Mouse (Mus musculus) layer of hippocampus, postnatal 10 days (tissue): Measurements from ENCODE around the gene Cd151. TPM values are rescaled to one million over a fixed set of nuclear protein-coding genes. Genes with fewer than 3 reads are reported as not detected.

ENCODE experiments used
- total RNA-seq, 2 experiments: library from RNA; stranded (reverse); gene quantifications; 2 replicates each; pipeline ENCODE4 v1.2.3; 2021

Cd151 gene
- total RNA-seq, 2 experiments from 2014 or later, result 38.7 to 39.9 TPM

Other genes starting within 250 kb of the Cd151 start
- 10 to 100 TPM; 71.6 to 72.7 TPM for gene Phrf1, start 238.6 kb upstream of the Cd151 start, total RNA-seq
- under 1 TPM; 0.29 to 0.64 TPM for gene Irf7, start 200.9 kb upstream of the Cd151 start, total RNA-seq
- not detected for gene Cdhr5, start 190.6 kb upstream of the Cd151 start, total RNA-seq
- gene Sct, start 188.3 kb upstream of the Cd151 start, total RNA-seq, result under 1 TPM in 1 of 2 experiments, not detected in 1; 0.76 TPM
- gene Drd4, start 175.4 kb upstream of the Cd151 start, total RNA-seq, result under 1 TPM; 0.45 to 0.55 TPM
- 100 to 1,000 TPM; 220 to 227 TPM for gene Deaf1, start 139.7 kb upstream of the Cd151 start, total RNA-seq
- gene Tmem80, start 139.7 kb upstream of the Cd151 start, total RNA-seq, result 10 to 100 TPM; 25.7 to 29.8 TPM
- 1 to 10 TPM; 2.3 to 2.4 TPM for gene Eps8l2, start 128.5 kb upstream of the Cd151 start, total RNA-seq
- 100 to 1,000 TPM; 115 to 126 TPM for gene Taldo1, start 75.2 kb upstream of the Cd151 start, total RNA-seq
- 10 to 100 TPM; 34.4 to 39.3 TPM for gene Gatd1, start 53.3 kb upstream of the Cd151 start, total RNA-seq
- 100 to 1,000 TPM; 259 to 281 TPM for gene Cend1, start 37.9 kb upstream of the Cd151 start, total RNA-seq
- gene Slc25a22, start 29.5 kb upstream of the Cd151 start, total RNA-seq, result 100 to 1,000 TPM; 281 to 341 TPM
- gene Pidd1, start 23.4 kb upstream of the Cd151 start, total RNA-seq, result 1 to 10 TPM; 2.1 to 3.8 TPM
- gene Rplp2, start 20.0 kb upstream of the Cd151 start, total RNA-seq, result 100 to 1,000 TPM; 648 to 721 TPM
- gene Pnpla2, start 12.2 kb upstream of the Cd151 start, total RNA-seq, result 10 to 100 TPM; 18.7 to 23.4 TPM
- gene Cracr2b, start 6.3 kb upstream of the Cd151 start, total RNA-seq, result 1 to 10 TPM; 4.6 to 7.2 TPM
- 10 to 100 TPM; 43.0 to 50.5 TPM for gene Polr2l, start 7.7 kb downstream of the Cd151 start, total RNA-seq
- gene Tspan4, start 7.8 kb downstream of the Cd151 start, total RNA-seq, result 10 to 100 TPM; 32.9 to 34.1 TPM
- gene Chid1, start 72.5 kb downstream of the Cd151 start, total RNA-seq, result 10 to 100 TPM; 68.7 to 69.8 TPM
- 100 to 1,000 TPM; 271 to 272 TPM for gene Ap2a2, start 94.8 kb downstream of the Cd151 start, total RNA-seq
- not detected for gene Muc6, start 187.9 kb downstream of the Cd151 start, total RNA-seq
- 1 to 10 TPM in 1 of 2 experiments, under 1 TPM in 1; 0.69 to 1.0 TPM for gene Muc2, start 222.9 kb downstream of the Cd151 start, total RNA-seq